Mouse (Mus musculus) kidney, embryonic 16.5 days (tissue): Measurements from ENCODE around the gene Csrnp1. TPM values are rescaled to one million over a fixed set of nuclear protein-coding genes. Genes with fewer than 3 reads are reported as not detected.

Experiments
- ATAC-seq: fragments of 200-750 bp; cut with Nextera tagmentation; 2 replicates; pipeline ENCODE4 v1.8.0; 2017; ENCODE audit warnings: moderate TSS enrichment; ENCODE audit not compliant: low FRiP score, low TSS enrichment
- H3K27ac ChIP-seq: fragments of 300-500 bp; sonication (generic); 2 replicates; pipeline ENCODE4 v1.5.1; 2014; ENCODE audit warnings: low read length
- H3K27me3 ChIP-seq: fragments of 300-500 bp; sonication (generic); 2 replicates; pipeline ENCODE4 v1.6.1; 2014; ENCODE audit warnings: low read length, control low read depth, mixed read lengths; ENCODE audit not compliant: insufficient read depth
- H3K36me3 ChIP-seq: fragments of 300-500 bp; sonication (generic); 2 replicates; pipeline ENCODE4 v1.6.1; 2014; ENCODE audit warnings: low read length, control low read depth, mixed read lengths; ENCODE audit not compliant: insufficient read depth
- H3K4me1 ChIP-seq: fragments of 300-500 bp; sonication (generic); 2 replicates; pipeline ENCODE4 v1.6.1; 2014; ENCODE audit warnings: low read length, control low read depth, mixed read lengths; ENCODE audit not compliant: insufficient read depth
- H3K4me2 ChIP-seq: fragments of 300-500 bp; sonication (generic); replicated peaks from 2 replicates; pipeline ENCODE4 v1.6.1; 2014; ENCODE audit warnings: low read depth, low read length
- H3K4me3 ChIP-seq: fragments of 300-500 bp; sonication (generic); 2 replicates; pipeline ENCODE4 v1.5.1; 2014; ENCODE audit warnings: mild to moderate bottlenecking, low read length
- H3K9ac ChIP-seq: fragments of 300-500 bp; sonication (generic); replicated peaks from 2 replicates; pipeline ENCODE4 v1.6.1; 2014; ENCODE audit warnings: low read length
- H3K9me3 ChIP-seq: fragments of 300-500 bp; sonication (generic); 2 replicates; pipeline ENCODE4 v1.6.1; 2016; ENCODE audit warnings: low read length, control low read depth
- WGBS: fragments of 180-500 bp; shearing (Covaris S2); extraction: QIAGEN DNeasy Blood & Tissue Kit; methylation state at CpG from one replicate; pipeline ENCODE4 v1.1.7; 2014; 5-methylcytosine and 5-hydroxymethylcytosine counted together
- polyA plus RNA-seq: library from polyadenylated mRNA; unstranded; fragments of >200 nt; fragmentation: Nextera tagmentation; extraction: Ambion mirVana; gene quantifications from 2 replicates; pipeline ENCODE4 v1.2.1, GENCODE M21; 2015

The Csrnp1 gene
- polyA plus RNA-seq, 1 experiment from 2014 or later, result 8.7 TPM

- H3K27me3 ChIP-seq, result no peaks in the 10 kb centered on the region
- H3K4me3 ChIP-seq, result no peak overlapping the region
- no peaks in the 10 kb centered on the region for H3K36me3 ChIP-seq
- H3K4me1 ChIP-seq, result peaks cover 17% of the 10 kb centered on the region
- H3K27ac ChIP-seq, result no peak overlapping the region
- no peaks in the 10 kb centered on the region for H3K9me3 ChIP-seq
- H3K4me2 ChIP-seq, result no peak overlapping the region
- ATAC-seq, result no peak
- WGBS, result 33% methylated on average over 10 of the region's 10 CpGs
- H3K9ac ChIP-seq, result no peak overlapping the region
Observed at GRCm38 (mm10) chr9:119939646-119940045, 44.8 kb downstream of the Csrnp1 start.

- Histone ChIP-seq H3K4me2 (no peak overlapping the region), H3K4me3 (no peak overlapping the region), H3K27ac (no peak overlapping the region), H3K9me3 (no peaks in the 10 kb centered on the region), H3K4me1 (peaks cover 17% of the 10 kb centered on the region), H3K27me3 (no peaks in the 10 kb centered on the region), H3K9ac (no peak overlapping the region), H3K36me3 (no peaks in the 10 kb centered on the region)
- ATAC-seq, result no peak
- WGBS, result 62% methylated on average over 4 of the region's 4 CpGs
Observed at GRCm38 (mm10) chr9:119938496-119938895, 46.0 kb downstream of the Csrnp1 start.

- H3K27me3 ChIP-seq, result no peaks in the 10 kb centered on the region
- peaks cover 6% of the 10 kb centered on the region for H3K36me3 ChIP-seq
- peaks cover 17% of the 10 kb centered on the region for H3K4me1 ChIP-seq
- WGBS, result 2% methylated on average over 40 of the region's 40 CpGs
- peak within 1 kb of the TSS; percentile 79 for H3K4me3 ChIP-seq
- peak within 1 kb of the TSS; percentile 80 for H3K27ac ChIP-seq
- H3K9ac ChIP-seq, result peak within 1 kb of the TSS; percentile 88
- peak within 1 kb of the TSS; percentile 86 for H3K4me2 ChIP-seq
- H3K9me3 ChIP-seq, result no peaks in the 10 kb centered on the region
- peak; percentile 96 for ATAC-seq
Observed at GRCm38 (mm10) chr9:119937005-119937773, 47.3 kb downstream of the Csrnp1 start, which contains the start of the genes Gorasp1 and Ttc21a. Gene Gorasp1, minus strand, starts transcription at chr9:119937565. Gene Ttc21a, plus strand, starts transcription at chr9:119937606.

GRCm38 (mm10) chr9:119933675-119934074, 50.8 kb downstream of the Csrnp1 start:
- Histone ChIP-seq H3K4me3 (no peak overlapping the region), H3K36me3 (peaks cover 29% of the 10 kb centered on the region), H3K4me1 (peaks cover 13% of the 10 kb centered on the region), H3K27me3 (no peaks in the 10 kb centered on the region), H3K9me3 (no peaks in the 10 kb centered on the region), H3K4me2 (no peak overlapping the region), H3K9ac (no peak overlapping the region), H3K27ac (no peak overlapping the region)
- no peak for ATAC-seq
- WGBS, result 95% methylated on average over 6 of the region's 6 CpGs

DNA sequence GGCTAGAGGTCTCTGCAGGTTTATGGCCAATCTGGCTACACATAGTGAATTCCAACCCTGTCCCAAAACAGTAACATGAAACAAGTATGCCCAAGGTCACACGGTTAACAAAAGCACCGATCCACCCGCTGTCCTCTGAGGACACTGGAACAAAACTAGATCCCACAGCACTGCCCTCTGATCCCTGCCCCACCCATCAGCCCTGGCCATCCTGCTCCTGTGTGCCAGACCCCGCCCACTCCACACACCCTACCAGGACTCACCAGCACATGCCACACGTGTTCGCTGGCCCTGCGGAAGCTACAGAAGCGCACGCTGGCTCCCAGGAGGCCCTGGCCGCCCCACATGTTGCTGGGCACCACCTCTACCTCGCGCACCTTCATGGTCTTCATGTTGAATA, 52.1 kb downstream of the Csrnp1 start:
- Histone ChIP-seq H3K27me3 (no peaks in the 10 kb centered on the region), H3K4me2 (no peak overlapping the region), H3K9me3 (no peaks in the 10 kb centered on the region), H3K4me3 (no peak overlapping the region), H3K9ac (no peak overlapping the region), H3K27ac (no peak overlapping the region), H3K4me1 (peaks cover 8% of the 10 kb centered on the region), H3K36me3 (peaks cover 40% of the 10 kb centered on the region)
- 86% methylated on average over 12 of the region's 12 CpGs for WGBS
- ATAC-seq, result no peak

- Histone ChIP-seq H3K27me3 (no peaks in the 10 kb centered on the region), H3K9me3 (no peaks in the 10 kb centered on the region), H3K4me3 (no peak overlapping the region), H3K27ac (peak overlapping the region; percentile 55), H3K4me2 (no peak overlapping the region), H3K4me1 (no peaks in the 10 kb centered on the region), H3K36me3 (peaks cover 75% of the 10 kb centered on the region), H3K9ac (no peak overlapping the region)
- 77% methylated on average over 5 of the region's 5 CpGs for WGBS
- ATAC-seq, result 0 out of 2 replicates have a peak, but pooled peaks have one; percentile 39
Observed at GRCm38 (mm10) chr9:119926497-119926896, 58.0 kb downstream of the Csrnp1 start.

GRCm38 (mm10) chr9:119925729-119926128, 58.7 kb downstream of the Csrnp1 start:
- Histone ChIP-seq H3K36me3 (peaks cover 76% of the 10 kb centered on the region), H3K27ac (0 out of 2 replicates have a peak overlapping the region, but pooled peaks have one; percentile 36), H3K27me3 (no peaks in the 10 kb centered on the region), H3K9ac (no peak overlapping the region), H3K4me1 (no peaks in the 10 kb centered on the region), H3K9me3 (no peaks in the 10 kb centered on the region), H3K4me3 (no peak overlapping the region), H3K4me2 (no peak overlapping the region)
- no peak for ATAC-seq
- 62% methylated on average over 8 of the region's 8 CpGs for WGBS

GRCm38 (mm10) chr9:119925120-119925657, 59.3 kb downstream of the Csrnp1 start:
- H3K4me3 ChIP-seq, result no peak overlapping the region
- no peaks in the 10 kb centered on the region for H3K4me1 ChIP-seq
- 90% methylated on average over 16 of the region's 16 CpGs for WGBS
- no peak overlapping the region for H3K9ac ChIP-seq
- H3K9me3 ChIP-seq, result no peaks in the 10 kb centered on the region
- ATAC-seq, result no peak
- H3K27ac ChIP-seq, result no peak overlapping the region
- peaks cover 77% of the 10 kb centered on the region for H3K36me3 ChIP-seq
- no peaks in the 10 kb centered on the region for H3K27me3 ChIP-seq
- no peak overlapping the region for H3K4me2 ChIP-seq

DNA sequence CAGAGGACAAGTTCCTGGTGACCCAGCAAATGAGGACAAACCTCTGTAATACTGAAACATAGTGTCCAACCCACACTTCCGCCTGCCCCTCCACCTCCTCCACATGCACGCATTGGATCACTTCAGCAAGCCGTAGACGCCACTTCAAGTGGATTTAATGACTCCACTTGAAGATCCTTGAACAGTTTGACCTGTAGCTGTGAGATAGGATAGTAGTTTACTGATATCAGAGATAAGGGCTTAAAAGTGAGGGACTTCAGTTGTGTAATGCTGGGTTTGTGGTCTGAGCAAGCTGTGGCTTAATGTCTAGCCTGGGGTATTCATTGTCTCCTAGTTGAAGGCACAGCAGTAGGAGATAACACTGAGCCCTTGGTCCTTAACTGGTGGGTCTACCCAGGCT, 61.0 kb downstream of the Csrnp1 start:
- Histone ChIP-seq H3K9ac (no peak overlapping the region), H3K27ac (no peak overlapping the region), H3K4me1 (no peaks in the 10 kb centered on the region), H3K4me2 (no peak overlapping the region), H3K9me3 (no peaks in the 10 kb centered on the region), H3K36me3 (peaks cover 80% of the 10 kb centered on the region), H3K27me3 (no peaks in the 10 kb centered on the region), H3K4me3 (no peak overlapping the region)
- 88% methylated on average over 4 of the region's 4 CpGs for WGBS
- no peak for ATAC-seq
